Mouse (Mus musculus) adrenal gland, postnatal 36 days (tissue): ENCODE measurements at regions not wholly inside any gene's neighbourhood (a gene's known extent, or its start where the extent isn't known, plus 50 kb on each side); places are given as distances from the start of the nearest gene placed in this dataset.
A peak's percentile ranks its signal among the peaks of the same experiment; 100 is the strongest.

Experiments
- DNase-seq, 2 experiments: peaks; one replicate each; pipeline ENCODE4 v3.0.0; 2021; ENCODE audit warnings: mixed read lengths in 1 of 2

DNA sequence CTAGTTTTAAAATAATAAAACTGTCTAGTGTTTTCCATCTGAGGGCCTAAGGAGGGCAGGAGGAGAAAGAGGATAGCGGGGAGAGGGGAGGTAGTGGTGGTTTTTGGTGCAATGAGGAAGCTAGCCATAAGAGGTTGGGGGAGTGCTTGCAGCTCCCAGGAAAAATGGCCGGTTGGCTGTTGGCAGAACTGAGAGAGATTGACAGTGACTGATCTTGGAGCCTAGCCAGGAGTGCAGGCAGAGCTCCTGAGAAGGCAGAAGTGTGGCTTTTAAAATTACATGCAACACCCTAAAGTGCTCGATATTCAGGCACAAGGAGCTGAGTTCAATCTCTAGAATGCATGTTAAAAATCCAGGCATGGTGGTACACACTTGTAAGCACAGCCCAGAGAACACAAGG, 938.3 kb upstream of the 2610301B20Rik start:
- DNase-seq, result no peak

DNA sequence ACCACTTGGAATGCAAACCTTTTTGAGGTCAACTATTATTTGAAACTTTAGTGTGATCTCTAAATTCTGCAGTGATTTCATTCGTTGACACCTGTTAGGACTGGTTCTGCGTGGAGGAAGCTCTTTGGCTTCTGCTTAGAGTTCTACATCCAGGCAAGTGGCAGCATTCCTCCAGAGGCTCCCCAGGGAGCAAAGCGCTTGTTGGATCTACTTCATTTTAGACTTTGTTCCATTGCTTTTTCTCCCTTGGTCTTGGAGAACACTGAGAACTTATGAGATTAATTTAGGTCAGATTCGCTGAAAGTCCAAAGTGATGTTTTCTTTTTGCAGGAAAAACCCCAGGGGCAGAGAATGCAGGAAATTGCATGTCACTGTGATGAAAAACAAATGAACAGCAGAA, 922.9 kb upstream of the 2610301B20Rik start:
- DNase-seq, result no peak

DNA sequence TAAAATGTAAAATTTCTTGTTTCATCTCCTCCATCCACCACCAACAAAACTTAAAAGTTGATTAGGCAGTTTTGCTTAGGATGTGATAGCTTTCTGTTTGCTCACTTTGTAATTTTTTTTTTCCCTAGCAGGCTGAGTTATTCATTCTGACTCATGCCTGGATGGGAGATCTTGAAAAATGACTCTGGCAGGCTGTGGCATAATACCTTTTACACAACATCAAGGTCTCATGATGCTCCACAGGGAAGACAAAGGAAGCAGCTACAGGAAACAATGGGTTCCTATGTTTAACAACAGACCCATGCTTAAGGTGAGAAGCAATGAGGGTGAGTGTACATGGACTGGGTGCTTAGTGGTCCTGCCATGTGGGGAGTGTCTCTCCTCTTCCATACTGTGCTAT, 899.7 kb upstream of the 2610301B20Rik start:
- DNase-seq, result peak in 1 of 2 experiments; percentile 1

- no peak for DNase-seq
Observed at GRCm38 (mm10) chr4:9981354-9982040, 892.8 kb upstream of the 2610301B20Rik start.

- DNase-seq, result no peak
Observed at GRCm38 (mm10) chr4:9982786-9983525, 891.3 kb upstream of the 2610301B20Rik start.

DNA sequence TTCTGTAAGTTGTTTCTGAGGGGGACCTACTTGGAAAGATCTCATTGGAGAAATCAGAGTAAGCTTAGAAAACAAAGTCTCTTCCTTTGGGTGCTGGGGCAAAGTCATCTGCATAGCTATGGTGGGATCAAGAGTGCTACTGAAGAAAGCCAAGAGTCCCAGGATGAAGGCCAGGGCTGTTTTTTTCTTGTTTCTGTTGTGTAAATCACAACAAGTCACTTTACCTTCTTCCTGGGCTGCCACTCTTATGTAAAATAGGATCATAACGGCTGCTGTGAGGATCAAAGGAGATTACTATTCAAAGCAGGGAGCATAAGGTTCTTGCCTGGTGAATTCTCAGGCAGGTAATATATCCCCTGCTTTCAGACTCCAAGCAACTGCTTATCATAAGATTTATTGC, 880.4 kb upstream of the 2610301B20Rik start:
- no peak for DNase-seq

GRCm38 (mm10) chr4:9994466-9994865, 879.8 kb upstream of the 2610301B20Rik start:
- no peak for DNase-seq

DNA sequence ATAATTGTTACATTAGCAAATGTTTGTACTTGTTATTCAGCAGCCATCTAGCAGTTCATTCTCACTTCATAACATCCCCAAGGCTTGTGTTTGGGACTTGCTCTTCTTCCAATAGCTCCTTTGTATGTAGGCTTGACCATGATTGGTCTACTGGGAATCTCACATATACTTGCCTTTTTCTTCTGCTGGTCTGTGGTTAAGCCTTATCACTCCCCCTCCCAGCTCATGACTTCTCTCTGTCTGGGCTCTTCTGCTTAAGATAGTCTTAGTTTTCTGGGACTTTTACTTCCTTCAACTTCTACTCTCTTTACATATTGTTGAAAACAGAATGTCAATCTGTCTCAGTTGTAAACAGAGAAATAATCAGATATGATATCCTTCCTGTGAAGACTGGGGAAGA, 844.0 kb upstream of the 2610301B20Rik start:
- no peak for DNase-seq

DNA sequence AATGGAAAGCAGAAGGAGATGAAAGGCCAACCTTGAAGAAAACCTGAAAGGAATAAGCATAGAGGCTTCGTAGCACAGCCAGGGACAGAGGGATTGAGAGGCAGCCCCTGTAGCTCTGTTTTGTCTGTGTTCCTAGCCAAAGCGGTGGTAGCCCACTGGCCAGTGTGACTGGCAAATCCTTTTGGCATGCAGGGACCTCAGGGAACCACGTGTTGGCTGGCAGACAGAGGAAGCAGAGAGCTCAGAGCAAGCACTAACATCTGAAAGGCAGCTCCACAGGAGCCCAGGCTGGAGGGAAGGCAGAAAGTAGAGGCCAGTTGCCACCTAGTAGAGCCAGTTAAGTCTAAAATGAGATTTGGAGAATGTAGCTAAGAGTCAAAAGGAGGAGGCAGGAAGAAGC, 842.5 kb upstream of the 2610301B20Rik start:
- no peak for DNase-seq

- DNase-seq, result peak in 1 of 2 experiments; percentile 13
Observed at GRCm38 (mm10) chr4:10035336-10035735, 839.0 kb upstream of the 2610301B20Rik start.

- DNase-seq, result peak in 1 of 2 experiments; percentile 4
Observed at GRCm38 (mm10) chr4:10041301-10042093, 832.8 kb upstream of the 2610301B20Rik start.

GRCm38 (mm10) chr4:10048770-10049169, 825.5 kb upstream of the 2610301B20Rik start:
- DNase-seq, result no peak

GRCm38 (mm10) chr4:10049411-10049810, 824.9 kb upstream of the 2610301B20Rik start:
- no peak for DNase-seq

GRCm38 (mm10) chr4:10051296-10052267, 822.7 kb upstream of the 2610301B20Rik start:
- DNase-seq, result no peak

DNA sequence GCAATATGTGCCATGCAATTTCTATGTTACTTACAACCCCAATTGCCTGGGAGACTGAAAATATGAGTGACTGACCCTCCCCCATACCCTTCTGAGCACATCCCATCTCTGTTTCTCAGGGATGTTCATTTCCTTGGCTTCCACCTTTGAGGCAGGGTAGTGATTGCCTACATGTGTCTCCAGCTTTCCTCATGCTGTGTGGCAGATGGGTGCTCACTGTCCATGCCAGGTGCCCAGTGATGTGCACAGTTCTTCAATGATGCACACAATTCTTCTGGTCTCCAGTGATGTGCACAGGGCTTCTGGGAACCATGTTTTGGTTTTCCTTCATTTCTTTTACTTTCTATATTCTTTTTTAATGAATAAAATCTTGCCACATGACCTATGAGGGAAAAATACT, 821.4 kb upstream of the 2610301B20Rik start:
- no peak for DNase-seq

GRCm38 (mm10) chr4:10072500-10073106, 801.7 kb upstream of the 2610301B20Rik start:
- no peak for DNase-seq

- DNase-seq, result no peak
Observed at GRCm38 (mm10) chr4:10079565-10080169, 794.6 kb upstream of the 2610301B20Rik start.

- no peak for DNase-seq
Observed at GRCm38 (mm10) chr4:10114831-10115230, 759.5 kb upstream of the 2610301B20Rik start.

- no peak for DNase-seq
Observed at GRCm38 (mm10) chr4:10117964-10118363, 756.3 kb upstream of the 2610301B20Rik start.

DNA sequence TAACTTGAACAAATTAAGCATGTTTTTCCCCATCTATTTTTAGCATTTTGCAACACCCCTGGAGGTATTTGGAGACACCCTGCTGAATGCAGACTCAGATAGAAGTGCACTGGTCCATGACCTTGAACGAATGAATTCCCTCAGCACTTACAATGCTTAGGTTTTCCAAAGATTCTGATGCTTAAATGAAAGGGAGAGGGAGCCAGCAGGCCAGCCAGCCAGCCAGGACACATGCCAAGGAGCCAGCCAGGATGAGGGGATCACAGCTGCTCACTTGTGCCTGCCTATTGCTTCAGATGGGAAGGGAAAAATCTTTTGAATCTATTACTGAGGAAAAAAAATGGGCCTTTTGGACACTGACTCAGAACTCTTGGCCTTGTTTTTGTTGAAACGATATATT, 750.0 kb upstream of the 2610301B20Rik start:
- DNase-seq, result no peak
